Mouse (Mus musculus) hindbrain, embryonic 11.5 days (tissue): ENCODE measurements around the gene Tpsb2. TPM values are rescaled to one million over a fixed set of nuclear protein-coding genes. Genes with fewer than 3 reads are reported as not detected.
A peak's percentile ranks its signal among the peaks of the same experiment; 100 is the strongest.

Experiments used
- ATAC-seq: fragments of 200-750 bp; cut with Nextera tagmentation; 2 replicates; pipeline ENCODE4 v1.8.0; 2017; ENCODE audit warnings: mild to moderate bottlenecking, moderate TSS enrichment, moderate library complexity; ENCODE audit not compliant: low FRiP score
- DNase-seq: peaks from one replicate; pipeline ENCODE4 v3.0.0-alpha.2; 2015; ENCODE audit warnings: low spot score
- H3K27ac ChIP-seq: fragments of 300-500 bp; sonication (generic); 2 replicates; pipeline ENCODE4 v1.5.1; 2014; ENCODE audit warnings: mild to moderate bottlenecking, low read depth, low read length
- H3K27me3 ChIP-seq: fragments of 300-500 bp; sonication (generic); 2 replicates; pipeline ENCODE4 v1.6.1; 2014; ENCODE audit warnings: mild to moderate bottlenecking, low read length, moderate library complexity, mixed read lengths; ENCODE audit not compliant: control insufficient read depth, insufficient read depth
- H3K36me3 ChIP-seq: fragments of 300-500 bp; sonication (generic); 2 replicates; pipeline ENCODE4 v1.6.1; 2014; ENCODE audit warnings: mild to moderate bottlenecking, low read length, moderate library complexity, mixed read lengths; ENCODE audit not compliant: control insufficient read depth, insufficient read depth
- H3K4me1 ChIP-seq: fragments of 300-500 bp; sonication (generic); replicated peaks from 2 replicates; pipeline ENCODE4 v1.6.1; 2014; ENCODE audit warnings: low read length, mixed read lengths; ENCODE audit not compliant: control insufficient read depth, insufficient read depth
- H3K4me2 ChIP-seq: fragments of 300-500 bp; sonication (generic); replicated peaks from 2 replicates; pipeline ENCODE4 v1.6.1; 2014; ENCODE audit warnings: mild to moderate bottlenecking, low read depth, low read length
- H3K4me3 ChIP-seq: fragments of 300-500 bp; sonication (generic); 2 replicates; pipeline ENCODE4 v1.5.1; 2014; ENCODE audit warnings: low read depth, low read length
- H3K9ac ChIP-seq: fragments of 300-500 bp; sonication (generic); 2 replicates; pipeline ENCODE4 v1.6.1; 2014; ENCODE audit warnings: low read depth, low read length
- H3K9me3 ChIP-seq: fragments of 300-500 bp; sonication (generic); 2 replicates; pipeline ENCODE4 v1.6.1; 2016; ENCODE audit warnings: low read length; ENCODE audit not compliant: control insufficient read depth
- WGBS: fragments of 180-500 bp; shearing (Covaris S2); extraction: QIAGEN DNeasy Blood & Tissue Kit; methylation state at CpG from one replicate; pipeline ENCODE4 v1.1.7; 2014; 5-methylcytosine and 5-hydroxymethylcytosine counted together
- polyA plus RNA-seq: library from polyadenylated mRNA; unstranded; fragments of >200 nt; fragmentation: Nextera tagmentation; extraction: Ambion mirVana; gene quantifications from 2 replicates; pipeline ENCODE4 v1.2.1, GENCODE M21; 2014

The Tpsb2 gene
- not detected in 2 replicates for polyA plus RNA-seq

DNA sequence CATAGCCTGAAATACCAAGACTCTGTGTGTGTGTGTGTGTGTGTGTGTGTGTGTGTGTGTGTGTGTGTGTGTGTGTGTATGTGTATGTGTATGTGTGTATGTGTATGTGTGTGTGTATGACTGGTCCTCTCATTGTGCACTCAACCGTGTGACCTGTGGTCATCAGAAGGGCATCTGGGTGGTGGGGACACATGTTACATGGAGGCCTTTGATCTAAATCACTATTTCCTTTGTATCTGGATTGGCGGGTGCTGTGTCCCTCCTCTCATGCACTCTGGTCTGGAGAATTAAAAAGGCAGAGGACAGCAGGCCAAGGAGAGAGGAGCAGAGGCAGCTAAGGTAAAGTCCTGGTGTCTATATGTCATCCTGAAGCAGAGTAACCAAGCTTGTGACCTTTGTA is at the start of gene Tpsb2:
Gene Tpsb2, plus strand, starts transcription at position 301 of the 400 bp plus-strand sequence.
- no peak within 1 kb of the TSS for H3K27ac ChIP-seq
- no peaks in the 10 kb centered on the region for H3K27me3 ChIP-seq
- DNase-seq (no peak), ATAC-seq (no peak)
- H3K4me3 ChIP-seq: no peak within 1 kb of the TSS
- no peak within 1 kb of the TSS for H3K4me2 ChIP-seq
- WGBS: 74% methylated on average over 2 of the region's 2 CpGs
- no peaks in the 10 kb centered on the region for H3K36me3 ChIP-seq
- no peaks in the 10 kb centered on the region for H3K4me1 ChIP-seq
- no peak within 1 kb of the TSS for H3K9ac ChIP-seq
- no peaks in the 10 kb centered on the region for H3K9me3 ChIP-seq

DNA sequence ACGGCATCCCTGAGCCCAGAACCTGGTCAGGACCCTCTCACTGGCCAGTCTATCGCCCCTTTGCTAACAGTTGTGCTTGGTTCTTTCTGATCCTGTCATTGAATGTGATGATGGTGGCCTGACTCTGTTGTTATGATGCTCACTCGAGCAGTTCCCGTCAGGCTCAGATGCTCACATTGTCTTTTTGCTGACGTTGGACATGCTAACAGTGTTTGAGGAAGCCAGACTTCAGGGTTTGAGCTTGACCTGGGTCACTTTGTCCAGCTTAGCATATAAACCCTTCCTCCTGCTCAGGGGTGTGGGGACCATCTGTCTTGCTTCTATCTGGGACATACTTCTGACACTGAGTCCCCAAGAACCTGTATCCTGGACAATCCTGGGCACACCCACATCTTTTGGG is 47.8 kb upstream of the Tpsb2 start, which contains the start of gene Prss29:
Gene Prss29, plus strand, starts transcription at position 301 of the 400 bp plus-strand sequence.
- no peaks in the 10 kb centered on the region for H3K9me3 ChIP-seq
- H3K27me3 ChIP-seq: no peaks in the 10 kb centered on the region
- whole genome bisulfite sequencing: 85% methylated on average over 5 of the region's 5 CpGs
- H3K36me3 ChIP-seq: no peaks in the 10 kb centered on the region
- DNase-seq: no peak
- no peak within 1 kb of the TSS for H3K9ac ChIP-seq
- no peak for ATAC-seq
- no peaks in the 10 kb centered on the region for H3K4me1 ChIP-seq
- H3K4me3 ChIP-seq: no peak within 1 kb of the TSS
- H3K4me2 ChIP-seq: no peak within 1 kb of the TSS
- H3K27ac ChIP-seq: no peak within 1 kb of the TSS

DNA sequence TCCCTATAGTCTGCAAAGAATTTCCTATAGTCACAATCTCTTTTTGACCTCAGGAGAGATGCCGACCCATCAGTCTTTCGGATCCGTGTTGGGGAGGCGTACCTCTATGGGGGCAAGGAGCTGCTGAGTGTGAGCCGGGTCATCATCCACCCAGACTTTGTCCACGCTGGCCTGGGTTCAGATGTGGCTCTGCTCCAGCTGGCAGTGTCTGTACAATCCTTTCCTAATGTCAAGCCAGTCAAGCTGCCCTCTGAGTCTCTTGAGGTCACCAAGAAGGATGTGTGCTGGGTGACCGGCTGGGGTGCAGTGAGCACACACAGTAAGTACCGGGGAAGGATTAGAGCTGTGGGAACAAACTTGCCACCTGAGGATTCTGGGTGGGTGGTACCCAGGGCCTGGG is 45.3 kb upstream of the Tpsb2 start:
- Histone ChIP-seq H3K9ac (no peak overlapping the region), H3K4me3 (no peak overlapping the region), H3K4me2 (no peak overlapping the region), H3K27ac (no peak overlapping the region), H3K9me3 (no peaks in the 10 kb centered on the region), H3K27me3 (no peaks in the 10 kb centered on the region), H3K4me1 (no peaks in the 10 kb centered on the region), H3K36me3 (no peaks in the 10 kb centered on the region)
- ATAC-seq: no peak
- DNase-seq: no peak
- 86% methylated on average over 8 of the region's 8 CpGs for WGBS

GRCm38 (mm10) chr17:25322930-25323329 is 43.2 kb upstream of the Tpsb2 start:
- no peaks in the 10 kb centered on the region for H3K9me3 ChIP-seq
- no peak overlapping the region for H3K4me2 ChIP-seq
- WGBS: 22% methylated on average over 2 of the region's 2 CpGs
- no peaks in the 10 kb centered on the region for H3K4me1 ChIP-seq
- no peak for DNase-seq
- H3K9ac ChIP-seq: no peak overlapping the region
- no peaks in the 10 kb centered on the region for H3K27me3 ChIP-seq
- H3K4me3 ChIP-seq: no peak overlapping the region
- H3K36me3 ChIP-seq: no peaks in the 10 kb centered on the region
- H3K27ac ChIP-seq: no peak overlapping the region
- no peak for ATAC-seq

GRCm38 (mm10) chr17:25332321-25332720 is 33.8 kb upstream of the Tpsb2 start:
- ATAC-seq: no peak
- H3K4me1 ChIP-seq: no peaks in the 10 kb centered on the region
- 83% methylated on average over 9 of the region's 9 CpGs for WGBS

DNA sequence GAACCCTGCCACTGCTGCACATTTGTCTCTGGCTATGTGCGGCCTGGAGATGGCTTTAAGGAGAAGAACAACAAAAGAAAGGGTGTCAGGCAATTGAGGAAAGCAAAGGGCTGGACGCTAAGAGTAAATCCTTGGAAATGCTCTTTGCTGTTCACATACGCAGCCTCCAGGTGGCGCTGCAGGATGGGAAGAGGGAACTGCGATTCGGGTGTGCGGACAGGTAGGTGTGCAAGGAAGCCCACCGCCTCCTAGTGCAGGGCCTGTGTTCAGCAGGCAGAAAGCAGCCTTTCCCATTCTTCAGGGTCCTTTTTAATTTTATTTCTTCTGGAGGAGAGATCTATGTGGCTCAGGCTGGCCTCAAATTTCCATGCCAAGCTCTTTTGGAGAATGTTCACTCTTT is 32.2 kb upstream of the Tpsb2 start:
- ATAC-seq: no peak
- Histone ChIP-seq H3K9ac (no peak overlapping the region), H3K4me1 (no peaks in the 10 kb centered on the region), H3K27ac (no peak overlapping the region), H3K36me3 (no peaks in the 10 kb centered on the region), H3K9me3 (no peaks in the 10 kb centered on the region), H3K4me3 (no peak overlapping the region), H3K27me3 (no peaks in the 10 kb centered on the region), H3K4me2 (no peak overlapping the region)
- WGBS: 3% methylated on average over 8 of the region's 8 CpGs
- DNase-seq: peak; percentile 89

More at GRCm38 (mm10) chr17:25332321-25332720, 33.8 kb upstream of the Tpsb2 start:
- no peak overlapping the region for H3K4me3 ChIP-seq
- DNase-seq: no peak
- no peaks in the 10 kb centered on the region for H3K27me3 ChIP-seq
- no peaks in the 10 kb centered on the region for H3K9me3 ChIP-seq
- H3K36me3 ChIP-seq: no peaks in the 10 kb centered on the region
- H3K9ac ChIP-seq: no peak overlapping the region
- no peak overlapping the region for H3K4me2 ChIP-seq
- H3K27ac ChIP-seq: no peak overlapping the region

DNA sequence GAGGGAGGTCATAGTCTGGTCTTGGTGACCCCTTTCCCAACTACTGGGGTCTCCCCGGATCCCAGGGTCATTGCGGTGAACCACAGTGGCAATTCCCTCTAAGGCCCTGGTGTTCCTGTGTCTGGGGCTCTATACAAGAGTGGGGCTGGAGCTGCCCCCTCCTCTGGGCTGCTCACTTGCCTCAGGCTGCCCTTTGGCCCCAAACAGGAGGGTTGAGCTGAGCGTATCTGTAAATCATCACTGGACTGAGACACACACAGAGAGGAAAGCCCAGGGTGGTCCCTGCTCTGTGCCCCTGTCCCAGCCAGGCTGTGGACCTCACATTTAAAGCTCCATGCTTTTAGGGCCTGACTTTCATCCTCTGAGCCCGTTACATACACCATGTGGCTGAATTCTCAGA is 27.9 kb upstream of the Tpsb2 start:
- Histone ChIP-seq H3K4me2 (no peak overlapping the region), H3K9me3 (no peaks in the 10 kb centered on the region), H3K9ac (no peak overlapping the region), H3K4me3 (no peak overlapping the region), H3K27ac (no peak overlapping the region), H3K27me3 (no peaks in the 10 kb centered on the region), H3K4me1 (no peaks in the 10 kb centered on the region), H3K36me3 (no peaks in the 10 kb centered on the region)
- ATAC-seq: no peak
- WGBS: 80% methylated on average over 4 of the region's 4 CpGs
- no peak for DNase-seq

DNA sequence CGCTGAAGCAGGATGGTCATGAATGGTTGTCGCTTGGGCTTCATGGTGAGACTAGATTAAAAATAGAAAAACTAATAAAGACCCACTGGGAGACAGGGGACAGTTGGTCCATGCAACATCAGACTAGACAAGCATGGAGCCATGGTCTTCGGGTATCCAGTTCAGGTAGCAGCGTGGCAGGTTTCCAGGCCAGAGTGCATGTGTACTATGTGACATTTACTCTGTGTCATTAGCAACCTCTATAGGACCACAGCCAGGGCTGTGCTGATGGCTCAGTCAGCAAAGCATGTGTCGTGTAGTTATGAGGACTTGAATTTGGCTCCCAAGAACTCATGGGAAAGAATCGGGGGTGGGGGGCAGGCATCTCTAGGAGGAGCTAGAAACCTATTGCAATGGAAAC is 26.1 kb upstream of the Tpsb2 start:
- no peaks in the 10 kb centered on the region for H3K36me3 ChIP-seq
- H3K9me3 ChIP-seq: no peaks in the 10 kb centered on the region
- H3K27ac ChIP-seq: no peak overlapping the region
- ATAC-seq (no peak), DNase-seq (no peak)
- no peaks in the 10 kb centered on the region for H3K27me3 ChIP-seq
- H3K4me1 ChIP-seq: no peaks in the 10 kb centered on the region
- no peak overlapping the region for H3K9ac ChIP-seq
- H3K4me2 ChIP-seq: no peak overlapping the region
- H3K4me3 ChIP-seq: no peak overlapping the region
- WGBS: 85% methylated on average over 6 of the region's 6 CpGs

DNA sequence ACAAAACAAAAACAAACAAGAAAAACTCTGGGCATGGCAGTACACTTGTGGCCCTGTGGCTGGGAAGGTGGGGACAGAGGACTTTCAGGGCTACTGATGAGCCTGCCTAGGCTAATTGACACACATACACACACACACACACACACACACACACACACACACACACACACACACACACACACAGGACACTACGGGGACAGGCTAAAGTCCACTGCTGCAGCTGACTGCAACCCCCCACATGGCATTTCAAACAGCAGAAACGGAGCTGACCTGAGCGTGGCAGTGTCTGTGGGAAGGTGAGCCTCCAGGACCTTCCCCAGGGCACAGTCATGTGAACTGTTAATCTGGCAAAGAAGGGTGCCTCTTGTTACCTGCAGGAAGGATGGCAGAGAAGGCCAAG is 24.6 kb upstream of the Tpsb2 start:
- Histone ChIP-seq H3K27me3 (no peaks in the 10 kb centered on the region), H3K4me2 (no peak overlapping the region), H3K4me3 (no peak overlapping the region), H3K4me1 (no peaks in the 10 kb centered on the region), H3K9me3 (no peaks in the 10 kb centered on the region), H3K36me3 (no peaks in the 10 kb centered on the region), H3K27ac (no peak overlapping the region), H3K9ac (no peak overlapping the region)
- 54% methylated on average over 3 of the region's 3 CpGs for WGBS
- no peak for ATAC-seq
- DNase-seq: no peak
